Mouse (Mus musculus) cerebral cortex, adult 2 months (tissue): ENCODE measurements around the gene Gm7879.

Experiments used
- WGBS: fragments of 180-500 bp; shearing (Covaris S2); methylation state at CpG from one replicate; pipeline ENCODE4 v1.1.7; 2018; 5-methylcytosine and 5-hydroxymethylcytosine counted together

Gene Gm7879

GRCm38 (mm10) chr5:43912844-43913243, at the start of gene Gm7879:
TSS of gene Gm7879 (plus strand) at chr5:43913144.
- 96% methylated on average over 4 of the region's 4 CpGs for WGBS

GRCm38 (mm10) chr5:43863642-43864041, 49.3 kb upstream of the Gm7879 start:
- 90% methylated on average over 6 of the region's 6 CpGs for WGBS

DNA sequence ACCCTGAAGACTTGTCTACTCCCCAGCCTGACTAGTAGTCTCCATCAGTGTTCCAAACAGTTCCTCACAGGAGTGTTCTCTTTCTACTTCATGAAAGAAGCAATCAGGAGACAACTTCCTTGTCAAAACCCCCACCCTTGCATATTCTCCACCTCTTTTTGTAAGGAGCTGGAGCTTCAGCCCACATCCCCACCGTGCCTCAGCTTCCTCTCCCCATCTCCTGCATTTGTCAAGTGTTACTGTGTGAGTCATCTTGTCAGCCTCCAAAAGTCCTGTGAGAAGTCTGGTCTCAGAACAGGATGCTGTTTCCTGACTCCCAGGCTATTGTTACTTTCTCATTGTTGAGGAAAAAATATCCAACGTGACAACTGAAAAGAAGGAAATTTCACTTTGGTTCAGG, 47.6 kb upstream of the Gm7879 start:
- 32% methylated on average over 2 of the region's 2 CpGs for WGBS

DNA sequence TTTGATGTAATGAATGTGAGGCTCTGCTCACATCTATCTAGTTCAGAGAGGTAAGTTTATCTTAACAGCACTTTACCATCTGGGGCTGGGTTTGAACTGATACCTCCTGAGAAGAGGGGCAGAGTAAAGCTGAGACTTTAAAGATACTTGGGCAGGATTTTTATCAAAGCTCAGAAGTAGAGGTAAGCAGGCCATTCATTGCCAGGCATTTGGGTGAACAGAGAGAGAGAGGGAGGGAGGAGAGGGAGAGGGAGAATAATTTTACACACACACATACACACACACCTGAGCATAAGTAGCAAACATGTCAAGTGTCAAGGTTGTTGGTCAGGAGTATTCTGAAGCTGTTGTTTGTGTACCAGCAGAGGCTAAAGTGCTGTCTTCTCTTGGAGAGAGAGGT, 44.7 kb upstream of the Gm7879 start, which contains the start of gene Cd38:
Gene Cd38, plus strand, starts transcription at position 301 of the 400 bp plus-strand sequence.

GRCm38 (mm10) chr5:43868711-43869600, 44.0 kb upstream of the Gm7879 start:
- WGBS = 17% methylated on average over 28 of the region's 28 CpGs

DNA sequence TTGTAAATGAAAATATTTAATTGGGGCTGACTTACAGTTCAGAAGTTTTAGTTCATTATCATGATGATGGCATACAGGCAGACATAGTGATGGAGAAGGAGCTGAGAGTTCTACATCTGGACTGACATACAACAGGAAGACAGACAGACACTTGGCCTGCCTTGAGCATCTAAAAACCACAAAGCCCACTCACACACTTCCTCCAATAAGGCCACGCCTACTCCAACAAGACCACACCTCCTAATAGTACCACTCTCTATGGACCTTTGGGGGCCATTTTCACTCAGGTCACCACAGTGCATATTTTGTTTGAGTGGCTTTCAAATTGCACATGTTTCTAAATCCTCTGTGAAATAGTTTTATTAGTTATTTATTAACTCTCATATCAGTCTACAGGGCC, 41.1 kb upstream of the Gm7879 start:
- WGBS = 68% methylated on average over 1 of the region's 1 CpGs

- WGBS = 90% methylated on average over 1 of the region's 1 CpGs
These were observed 40.3 kb upstream of the Gm7879 start for GRCm38 (mm10) chr5:43872652-43873051.

GRCm38 (mm10) chr5:43882034-43882433, 30.9 kb upstream of the Gm7879 start:
- WGBS = 53% methylated on average over 3 of the region's 3 CpGs

DNA sequence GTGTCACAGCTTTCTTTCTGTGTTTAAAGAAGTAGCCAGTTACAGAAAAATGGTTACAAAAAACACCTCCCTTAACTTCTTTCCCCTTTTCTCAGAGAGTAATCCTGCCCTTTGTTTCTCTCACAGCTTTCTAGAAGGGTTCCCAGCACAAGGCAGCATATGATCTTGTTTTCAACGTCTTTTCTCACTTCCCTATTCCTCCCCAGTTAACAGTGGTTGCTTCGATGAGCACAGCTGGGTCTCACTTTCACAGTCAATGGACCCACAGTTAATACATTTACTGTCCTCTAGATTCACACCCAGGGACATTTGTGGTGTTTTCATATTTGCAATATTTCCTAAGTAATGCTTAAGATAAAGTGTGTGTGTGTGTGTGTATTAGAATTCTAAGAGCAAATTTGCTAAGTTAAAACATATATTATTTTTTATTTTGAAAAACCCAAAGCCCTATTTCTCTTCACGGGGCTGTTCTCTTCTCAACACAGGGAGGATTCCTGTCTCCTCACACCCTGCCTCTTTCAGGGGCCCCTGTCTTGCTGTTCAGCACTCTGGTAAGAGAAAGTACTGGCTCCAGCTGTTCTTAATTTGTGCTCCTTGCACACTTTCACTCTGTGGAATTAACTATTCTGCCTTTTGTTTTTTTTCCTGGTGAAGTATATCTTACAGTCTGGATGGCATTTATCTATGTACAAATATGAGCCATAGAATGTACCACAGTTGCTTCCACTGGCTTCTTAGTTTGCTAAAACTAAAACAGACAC, 27.7 kb upstream of the Gm7879 start:
- 38% methylated on average over 3 of the region's 3 CpGs for WGBS

- 22% methylated on average over 1 of the region's 1 CpGs for WGBS
These were observed 20.6 kb upstream of the Gm7879 start for GRCm38 (mm10) chr5:43892386-43892785.

DNA sequence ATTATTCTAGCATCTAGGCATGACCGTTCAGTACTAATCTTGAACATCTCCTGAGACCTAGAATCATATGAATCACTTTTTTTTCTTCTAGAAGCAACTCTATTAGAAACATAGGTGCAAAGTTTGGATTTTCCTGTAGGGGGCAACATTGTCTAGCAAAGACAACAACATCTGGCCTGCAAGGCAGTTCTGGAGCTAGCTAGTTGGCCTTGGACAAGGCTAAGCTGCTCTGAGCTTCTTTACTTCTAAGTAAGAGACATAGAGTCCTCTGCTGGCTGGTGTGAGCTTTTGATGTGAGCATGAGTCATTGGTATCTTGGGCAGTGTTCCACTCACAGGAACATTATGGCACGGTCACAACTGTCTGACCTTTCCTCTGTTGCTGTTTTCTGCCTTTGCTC, 18.8 kb upstream of the Gm7879 start:
- WGBS = 69% methylated on average over 2 of the region's 2 CpGs

DNA sequence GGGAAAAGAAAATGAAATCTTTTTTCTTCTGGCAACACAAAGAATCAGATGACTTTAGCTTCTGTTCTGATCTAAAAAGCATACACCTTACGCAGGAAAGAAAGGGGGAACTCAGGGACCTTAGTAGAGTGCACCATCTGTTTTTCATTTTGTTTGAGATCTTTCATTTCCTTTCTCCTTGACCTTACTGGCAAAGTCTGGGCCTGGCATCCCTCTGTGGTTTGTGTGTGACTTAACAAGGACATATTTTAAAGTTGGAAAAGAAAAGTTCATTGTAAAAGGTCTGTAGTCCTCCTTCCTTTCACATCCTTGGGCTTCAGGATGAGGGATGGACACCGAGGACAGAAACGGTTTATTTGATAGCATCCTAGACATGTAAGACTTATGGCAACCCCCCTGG, 17.0 kb upstream of the Gm7879 start:
- WGBS = 91% methylated on average over 3 of the region's 3 CpGs

DNA sequence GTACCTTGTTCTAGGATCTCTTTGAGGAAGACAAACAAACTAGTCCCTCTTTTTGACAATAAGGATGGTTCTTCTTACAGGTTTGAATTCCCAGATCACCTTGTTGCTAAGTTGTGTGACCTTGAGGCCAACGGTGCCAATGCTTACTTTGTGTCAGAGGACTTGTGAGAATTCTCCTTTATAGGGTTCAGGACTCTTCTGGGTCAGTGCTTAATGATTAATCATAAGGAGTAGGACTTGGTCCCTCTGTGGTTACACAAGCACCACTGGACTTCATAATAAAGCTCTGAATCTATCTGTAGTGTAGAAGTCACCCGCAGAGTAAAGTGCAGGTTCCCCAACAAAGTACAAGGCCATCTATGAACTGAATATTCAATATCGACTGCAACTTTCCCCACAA, 8.3 kb upstream of the Gm7879 start:
- WGBS = 95% methylated on average over 3 of the region's 3 CpGs

DNA sequence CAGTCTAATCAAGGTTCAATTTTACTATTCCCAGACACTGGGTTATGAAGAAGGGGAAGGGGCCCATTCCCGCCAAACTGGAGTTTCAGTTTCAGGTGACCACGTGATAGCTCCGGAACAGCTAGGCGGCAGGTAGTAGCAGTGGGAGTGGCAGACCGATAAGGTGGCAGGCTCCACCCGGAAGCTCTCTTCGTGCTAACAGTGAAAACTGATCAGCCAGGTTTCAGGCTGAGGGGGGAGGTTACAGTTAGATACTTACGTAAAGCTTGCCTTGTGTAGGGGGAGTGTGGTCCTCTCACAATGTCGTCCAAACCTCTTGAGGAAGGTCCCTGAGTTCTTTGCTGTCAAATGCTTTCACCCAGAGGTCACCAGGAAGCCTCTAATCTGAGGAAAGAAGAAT, 3.7 kb upstream of the Gm7879 start:
- WGBS = 76% methylated on average over 9 of the region's 9 CpGs

GRCm38 (mm10) chr5:43910006-43910405, 2.9 kb upstream of the Gm7879 start:
- 99% methylated on average over 6 of the region's 6 CpGs for WGBS

- WGBS = 92% methylated on average over 4 of the region's 4 CpGs
These were observed 2.4 kb downstream of the Gm7879 start for GRCm38 (mm10) chr5:43915261-43915886.

DNA sequence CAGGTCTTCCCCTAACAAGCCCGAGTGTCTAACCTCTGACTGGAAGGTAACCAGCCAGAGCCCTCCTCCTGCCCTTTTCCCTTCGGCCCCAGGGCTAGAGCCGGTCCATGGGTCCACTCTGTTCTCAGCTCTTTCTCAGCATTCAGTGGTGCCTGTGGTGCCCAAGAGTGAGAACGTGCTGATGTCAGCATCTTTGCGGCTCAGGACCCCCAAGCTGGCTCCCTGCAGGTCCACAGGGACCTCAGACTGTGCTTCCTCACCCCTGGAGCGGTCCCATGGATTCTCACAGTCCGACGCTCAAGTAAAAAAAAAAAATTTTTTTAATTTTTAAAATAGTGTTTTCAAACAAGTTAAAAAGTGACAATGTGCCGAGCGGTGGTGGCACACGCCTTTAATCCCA, 8.9 kb downstream of the Gm7879 start:
- WGBS = 91% methylated on average over 11 of the region's 11 CpGs

DNA sequence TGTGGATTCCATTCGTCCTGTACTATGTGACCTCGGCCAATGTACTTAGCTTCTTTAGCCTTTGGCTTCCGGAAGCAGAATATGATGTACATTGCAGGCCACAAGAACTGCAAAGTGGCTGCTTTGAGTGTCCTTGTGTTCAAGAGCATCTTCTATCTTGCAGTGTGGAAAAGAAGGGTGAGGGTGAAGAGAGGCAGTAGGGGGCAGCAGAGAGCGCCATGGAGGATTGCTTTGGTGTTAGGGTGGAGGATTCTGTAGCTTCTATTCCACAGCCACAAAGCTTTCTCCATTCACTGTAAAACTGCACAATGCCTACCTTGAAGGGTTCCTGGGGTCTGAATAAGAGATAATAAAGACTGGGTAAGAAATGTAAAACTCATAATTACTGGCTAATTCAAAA, 11.0 kb downstream of the Gm7879 start:
- WGBS = 45% methylated on average over 4 of the region's 4 CpGs

- 49% methylated on average over 2 of the region's 2 CpGs for WGBS
These were observed 20.3 kb downstream of the Gm7879 start for GRCm38 (mm10) chr5:43933269-43933668.

DNA sequence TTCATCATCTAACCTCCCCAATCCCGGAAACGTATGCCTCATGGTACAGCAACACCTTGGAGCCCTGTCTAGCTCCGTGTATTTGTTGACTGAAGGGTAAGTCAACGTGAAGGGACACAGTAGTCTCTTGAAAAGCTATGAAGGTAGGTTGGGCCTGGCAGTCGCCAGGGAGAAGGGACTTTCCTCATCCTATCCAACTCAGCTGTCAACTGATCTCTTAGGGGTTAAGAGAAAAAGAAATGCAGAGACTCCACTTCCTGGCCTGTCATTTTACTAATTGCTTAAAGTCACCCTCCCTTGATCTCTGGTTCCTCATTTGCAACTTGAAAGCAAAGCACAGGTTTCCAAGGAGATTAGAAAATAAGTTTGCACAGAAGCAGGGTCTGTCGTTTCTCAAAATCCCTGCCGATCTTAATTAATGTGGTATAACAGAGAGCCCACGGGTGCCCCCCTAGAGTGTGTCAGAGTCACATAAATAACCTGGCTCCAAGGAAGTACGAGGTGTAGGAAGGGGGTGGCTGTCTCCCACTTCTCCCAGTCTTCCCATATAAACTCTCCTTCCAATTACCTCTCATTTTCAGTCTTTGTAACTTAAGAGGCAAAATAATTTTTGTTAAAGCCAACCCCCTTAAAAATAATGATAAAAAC, 34.5 kb downstream of the Gm7879 start:
- 57% methylated on average over 9 of the region's 9 CpGs for WGBS

GRCm38 (mm10) chr5:43948111-43948743, 35.3 kb downstream of the Gm7879 start:
- WGBS = 7% methylated on average over 27 of the region's 27 CpGs
